Mouse (Mus musculus) forebrain, embryonic 12.5 days (tissue): ENCODE results near the gene Ankrd36. TPM values are rescaled to one million over a fixed set of nuclear protein-coding genes. Genes with fewer than 3 reads are reported as not detected.
"Not testable (repeated sequence)": the region's sequence is repeated elsewhere in the genome, so short reads cannot be mapped to it uniquely, and the experiment has no call there.

ENCODE experiments used
- ATAC-seq: fragments of 200-750 bp; cut with Nextera tagmentation; 2 replicates; pipeline ENCODE4 v1.8.0; 2017; ENCODE audit warnings: moderate TSS enrichment; ENCODE audit not compliant: low FRiP score
- H3K27ac ChIP-seq: fragments of 300-500 bp; sonication (generic); 2 replicates; pipeline ENCODE4 v1.5.1; 2016; ENCODE audit warnings: mild to moderate bottlenecking
- H3K27me3 ChIP-seq: fragments of 300-500 bp; sonication (generic); 2 replicates; pipeline ENCODE4 v1.6.1; 2016; ENCODE audit warnings: mild to moderate bottlenecking
- H3K36me3 ChIP-seq: fragments of 300-500 bp; sonication (generic); replicated peaks from 2 replicates; pipeline ENCODE4 v1.6.1; 2016; ENCODE audit warnings: mild to moderate bottlenecking
- H3K4me1 ChIP-seq: fragments of 300-500 bp; sonication (generic); 2 replicates; pipeline ENCODE4 v1.6.1; 2016
- H3K4me2 ChIP-seq: fragments of 300-500 bp; sonication (generic); 2 replicates; pipeline ENCODE4 v1.6.1; 2016; ENCODE audit warnings: mild to moderate bottlenecking, moderate library complexity
- H3K4me3 ChIP-seq: fragments of 300-500 bp; sonication (generic); replicated peaks from 2 replicates; pipeline ENCODE4 v1.5.1; 2016; ENCODE audit warnings: mild to moderate bottlenecking
- H3K9ac ChIP-seq: fragments of 300-500 bp; sonication (generic); 2 replicates; pipeline ENCODE4 v1.6.1; 2016; ENCODE audit warnings: mild to moderate bottlenecking
- H3K9me3 ChIP-seq: fragments of 300-500 bp; sonication (generic); 2 replicates; pipeline ENCODE4 v1.6.1; 2016
- WGBS: fragments of 180-500 bp; shearing (Covaris S2); methylation state at CpG from one replicate; pipeline ENCODE4 v1.1.7; 2016; 5-methylcytosine and 5-hydroxymethylcytosine counted together
- polyA plus RNA-seq: library from polyadenylated mRNA; unstranded; fragments of >200 nt; fragmentation: Nextera tagmentation; extraction: Ambion mirVana; gene quantifications from 2 replicates; pipeline ENCODE4 v1.2.1, GENCODE M21; 2016

Ankrd36 gene
- polyA plus RNA-seq, 1 experiment from 2014 or later = 0.33 TPM

DNA sequence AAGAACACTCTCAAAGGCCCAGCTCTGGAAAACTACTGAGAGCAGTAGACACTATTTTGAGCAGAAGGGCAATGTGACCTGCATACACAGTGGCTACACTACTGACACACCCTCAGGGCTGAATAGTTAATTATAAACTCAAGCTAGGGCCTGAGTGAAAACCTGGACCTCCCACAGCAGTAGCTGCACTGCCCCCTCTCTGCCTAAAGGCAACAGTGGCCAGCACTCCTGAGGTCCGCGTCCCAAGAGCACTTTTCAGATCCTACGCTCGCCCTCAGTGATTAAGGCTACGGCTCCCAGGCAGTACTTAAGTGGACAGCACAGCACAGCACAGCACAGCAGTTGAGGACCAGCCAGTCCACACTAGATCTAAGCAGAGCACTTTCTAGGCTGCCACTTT, 36.4 kb upstream of the Ankrd36 start:
- H3K27ac ChIP-seq = no peak overlapping the region
- no peaks in the 10 kb centered on the region for H3K4me1 ChIP-seq
- no peak overlapping the region for H3K4me3 ChIP-seq
- H3K36me3 ChIP-seq = peaks cover 71% of the 10 kb centered on the region
- H3K4me2 ChIP-seq = no peak overlapping the region
- no peaks in the 10 kb centered on the region for H3K9me3 ChIP-seq
- 83% methylated on average over 5 of the region's 5 CpGs for WGBS
- no peak for ATAC-seq
- H3K9ac ChIP-seq = no peak overlapping the region
- H3K27me3 ChIP-seq = no peaks in the 10 kb centered on the region

DNA sequence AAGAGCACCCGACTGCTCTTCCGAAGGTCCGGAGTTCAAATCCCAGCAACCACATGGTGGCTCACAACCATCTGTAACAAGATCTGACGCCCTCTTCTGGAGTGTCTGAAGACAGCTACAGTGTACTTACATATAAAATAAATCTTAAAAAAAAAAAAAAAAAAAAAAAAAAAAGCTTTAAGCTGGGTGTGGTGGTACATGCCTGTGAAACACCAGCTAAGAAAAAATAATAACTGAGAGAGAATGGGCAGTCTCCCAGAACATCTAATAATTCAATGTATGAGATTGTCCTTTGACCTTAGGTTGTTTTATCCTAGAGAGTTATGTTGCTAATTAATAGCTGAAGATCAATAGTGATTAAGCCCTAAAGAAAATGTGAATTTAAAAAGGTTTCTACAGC, 32.0 kb upstream of the Ankrd36 start:
- H3K27ac ChIP-seq, H3K4me2 ChIP-seq, ATAC-seq, H3K27me3 ChIP-seq, H3K9me3 ChIP-seq, H3K4me3 ChIP-seq, H3K9ac ChIP-seq: not testable (repeated sequence)
- Histone ChIP-seq H3K36me3 (peaks cover 43% of the 10 kb centered on the region), H3K4me1 (peaks cover 23% of the 10 kb centered on the region)
- WGBS = 92% methylated on average over 4 of the region's 4 CpGs

DNA sequence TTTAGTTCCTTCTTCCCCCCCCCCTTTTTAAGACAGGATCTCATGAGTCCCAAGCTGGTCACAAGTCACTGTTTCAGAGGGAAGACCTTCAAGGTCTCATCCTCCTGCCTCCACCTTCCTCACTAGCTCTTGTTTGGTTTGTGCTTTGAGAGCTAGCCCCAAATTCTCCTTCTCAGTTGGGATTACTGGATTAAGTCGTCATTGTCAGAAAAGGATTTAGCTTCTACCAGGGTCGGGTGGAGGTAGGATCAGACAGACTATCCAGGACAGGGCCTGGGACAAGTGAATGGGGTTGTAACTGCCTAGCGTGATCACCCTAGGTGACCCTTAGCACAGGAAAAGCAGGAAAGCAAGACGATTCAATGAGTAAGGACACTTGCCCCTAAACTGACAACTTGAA, 29.2 kb upstream of the Ankrd36 start:
- Histone ChIP-seq H3K27ac (no peak overlapping the region), H3K4me1 (peaks cover 23% of the 10 kb centered on the region), H3K9ac (no peak overlapping the region), H3K27me3 (no peaks in the 10 kb centered on the region), H3K9me3 (no peaks in the 10 kb centered on the region), H3K36me3 (peaks cover 16% of the 10 kb centered on the region; the same call in 1 of the 2 replicates), H3K4me2 (peak overlapping the region; percentile 81), H3K4me3 (peak overlapping the region; percentile 75)
- no peak for ATAC-seq
- 37% methylated on average over 4 of the region's 4 CpGs for WGBS

DNA sequence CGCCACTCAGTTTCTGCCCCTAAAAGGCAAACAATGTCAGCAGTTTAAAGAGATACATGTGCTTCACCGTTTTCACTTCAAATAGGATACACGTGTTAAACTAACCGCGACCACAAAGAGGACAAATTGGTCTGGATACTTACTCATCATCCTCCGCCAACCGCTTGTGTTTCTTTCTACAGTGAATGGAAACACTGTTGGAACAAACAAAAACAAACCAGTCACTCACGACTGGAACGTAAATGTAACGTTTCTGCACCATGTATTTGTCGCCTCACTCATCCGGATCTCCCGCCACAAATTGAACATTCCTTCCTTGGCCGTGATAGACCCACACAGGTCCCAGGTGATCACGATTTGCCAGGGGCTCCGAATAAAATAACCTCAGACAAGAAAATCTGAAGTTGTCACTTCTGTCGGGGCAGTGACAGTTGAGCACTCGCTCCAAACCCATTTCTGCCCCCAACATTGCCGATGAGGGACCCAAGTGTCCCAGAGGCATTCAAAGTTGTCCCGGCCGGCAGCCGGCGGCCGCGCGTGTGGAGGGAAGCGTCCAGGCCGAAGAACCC, 28.2 kb upstream of the Ankrd36 start:
- Histone ChIP-seq H3K9ac (peak overlapping the region; percentile 78), H3K4me1 (peaks cover 23% of the 10 kb centered on the region), H3K4me2 (peak overlapping the region; percentile 81), H3K27me3 (no peaks in the 10 kb centered on the region), H3K27ac (peak overlapping the region; percentile 65; the same call in 1 of the 2 replicates), H3K9me3 (no peaks in the 10 kb centered on the region), H3K36me3 (peaks cover 16% of the 10 kb centered on the region; the same call in 1 of the 2 replicates), H3K4me3 (peak overlapping the region; percentile 75)
- peak; percentile 7; the same call in 1 of the 2 replicates for ATAC-seq
- 4% methylated on average over 28 of the region's 28 CpGs for WGBS

DNA sequence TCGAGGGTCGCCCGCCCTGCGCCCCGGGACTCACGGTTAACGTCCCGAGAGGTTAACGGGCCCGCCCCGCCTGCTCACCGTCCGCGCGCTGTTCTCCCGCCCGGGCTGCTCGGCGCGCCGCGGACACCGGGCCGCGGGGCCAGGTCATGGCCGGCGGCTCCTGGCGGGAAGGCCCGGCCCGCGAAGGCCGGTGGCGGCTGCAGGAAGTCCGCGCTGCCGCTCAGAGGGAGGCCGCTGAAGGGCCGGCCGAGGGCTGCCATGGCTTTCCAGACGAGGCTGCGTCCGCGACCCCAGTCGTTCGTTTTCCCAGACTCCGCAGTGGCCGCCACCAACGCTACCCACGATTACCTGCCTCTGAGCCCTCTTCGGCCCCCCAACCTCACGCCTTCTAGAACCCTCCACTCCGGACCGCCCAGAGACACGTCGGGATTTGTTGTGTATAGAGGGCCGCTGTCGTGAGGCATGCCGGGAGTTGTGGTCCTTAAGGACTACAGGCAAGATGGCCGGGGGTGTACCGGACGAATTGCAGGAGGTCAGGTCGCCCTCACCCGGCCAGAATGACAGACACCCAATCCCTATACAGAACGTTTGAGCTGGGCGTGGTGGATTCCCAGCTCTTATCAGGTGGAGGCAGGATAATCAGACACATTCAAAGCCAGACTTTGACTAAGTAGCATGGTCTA, 27.5 kb upstream of the Ankrd36 start, which contains the start of gene Ccdc117:
Ccdc117 (minus strand) TSS at position 389 of the 683 bp plus-strand sequence.
- H3K9ac ChIP-seq = peak within 1 kb of the TSS; percentile 78
- no peaks in the 10 kb centered on the region for H3K9me3 ChIP-seq

DNA sequence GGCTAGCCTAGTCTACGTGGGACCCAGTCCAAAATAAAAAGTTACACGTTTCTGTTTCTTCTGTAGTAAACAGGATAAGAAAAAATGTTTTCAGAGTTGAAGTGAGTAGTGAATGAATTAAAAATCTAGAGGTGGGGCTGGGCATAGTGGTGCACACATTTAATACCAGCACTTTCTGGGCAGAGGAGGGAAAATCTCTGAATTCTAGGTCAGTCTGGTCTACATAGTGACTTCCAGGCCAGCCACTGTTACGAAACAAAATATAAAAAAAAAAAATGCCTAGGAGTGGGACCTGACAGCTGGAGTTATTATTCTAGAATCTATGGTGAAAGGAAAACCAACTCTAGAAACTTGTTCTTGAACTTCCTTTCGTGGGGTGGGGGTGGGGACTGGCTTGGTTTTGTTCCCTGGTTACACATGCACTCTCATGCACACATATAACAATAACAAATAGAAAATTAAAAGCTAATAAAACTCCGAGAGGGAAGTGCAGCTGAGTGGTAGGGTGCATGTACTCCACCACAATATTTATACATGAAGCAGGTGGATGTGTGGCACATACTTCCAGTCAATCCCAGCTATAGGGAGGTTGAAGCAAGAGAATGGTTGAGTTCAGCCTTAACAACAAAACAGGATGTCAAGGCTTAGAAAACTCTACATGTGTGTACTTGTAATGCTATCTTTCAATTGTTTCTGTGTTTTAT, 26.9 kb upstream of the Ankrd36 start:
- H3K4me3 ChIP-seq = peak overlapping the region; percentile 75
- no peaks in the 10 kb centered on the region for H3K27me3 ChIP-seq
- no peak for ATAC-seq
- H3K9ac ChIP-seq = no peak overlapping the region
- WGBS = 54% methylated on average over 5 of the region's 5 CpGs
- H3K4me2 ChIP-seq = peak overlapping the region; percentile 81
- peaks cover 23% of the 10 kb centered on the region for H3K4me1 ChIP-seq
- no peaks in the 10 kb centered on the region for H3K9me3 ChIP-seq
- peaks cover 16% of the 10 kb centered on the region; the same call in 1 of the 2 replicates for H3K36me3 ChIP-seq
- H3K27ac ChIP-seq = no peak overlapping the region

More for the DNA sequence above, 27.5 kb upstream of the Ankrd36 start, which contains the start of gene Ccdc117:
- Histone ChIP-seq H3K27ac (peak within 1 kb of the TSS; percentile 65), H3K27me3 (no peaks in the 10 kb centered on the region), H3K36me3 (peaks cover 16% of the 10 kb centered on the region; the same call in 1 of the 2 replicates), H3K4me3 (peak within 1 kb of the TSS; percentile 75), H3K4me1 (peaks cover 23% of the 10 kb centered on the region), H3K4me2 (peak within 1 kb of the TSS; percentile 81)
- under 1% methylated on average over 65 of the region's 65 CpGs for WGBS
- peak; percentile 98 for ATAC-seq

DNA sequence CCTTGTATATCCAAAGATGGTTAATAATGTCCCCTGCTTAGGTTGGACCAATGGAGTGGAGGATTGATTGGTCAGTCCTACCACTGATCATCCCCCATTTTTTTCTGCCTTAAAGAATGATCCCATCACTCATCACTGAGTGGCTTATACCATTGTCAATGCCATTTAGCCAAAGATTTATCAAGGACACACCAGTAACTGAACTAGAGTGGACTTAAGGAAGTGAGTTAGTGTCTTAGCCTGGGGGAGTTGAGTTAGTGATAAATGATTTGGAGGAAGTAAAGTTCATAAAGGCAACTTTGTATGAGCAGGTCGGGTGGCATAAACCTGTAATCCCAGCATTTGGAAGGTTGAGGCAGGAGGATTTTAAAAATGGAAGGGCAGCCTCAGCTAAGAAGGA, 26.2 kb upstream of the Ankrd36 start:
- no peaks in the 10 kb centered on the region for H3K9me3 ChIP-seq
- ATAC-seq = no peak
- no peak overlapping the region for H3K4me3 ChIP-seq
- WGBS = 84% methylated on average over 1 of the region's 1 CpGs
- no peak overlapping the region for H3K27ac ChIP-seq
- no peak overlapping the region for H3K4me2 ChIP-seq
- H3K4me1 ChIP-seq = peaks cover 22% of the 10 kb centered on the region
- no peaks in the 10 kb centered on the region for H3K27me3 ChIP-seq
- peaks cover 12% of the 10 kb centered on the region; the same call in 1 of the 2 replicates for H3K36me3 ChIP-seq
- no peak overlapping the region for H3K9ac ChIP-seq

DNA sequence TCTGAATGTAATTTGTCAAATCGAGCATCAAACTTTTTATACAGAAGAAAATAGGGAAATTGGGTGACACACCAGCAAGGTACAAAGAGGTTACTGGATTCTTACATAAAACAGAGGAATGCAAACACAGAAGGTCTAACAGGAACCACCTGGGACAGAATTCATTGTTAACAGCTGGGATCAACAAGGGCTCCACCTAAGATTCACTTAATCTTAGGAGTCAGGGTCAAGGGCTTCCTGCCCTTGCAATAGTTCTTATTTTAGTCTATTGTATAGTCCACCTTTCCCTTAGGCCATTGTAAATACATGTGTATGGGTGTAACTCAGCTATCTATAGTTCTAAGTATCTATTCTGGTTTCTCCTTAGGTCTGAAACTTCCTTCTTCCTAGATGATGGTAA, 24.8 kb upstream of the Ankrd36 start:
- not testable (repeated sequence) for H3K27me3 ChIP-seq, H3K9ac ChIP-seq, H3K4me3 ChIP-seq, H3K36me3 ChIP-seq, H3K4me2 ChIP-seq, H3K27ac ChIP-seq, ATAC-seq, H3K9me3 ChIP-seq
- peaks cover 13% of the 10 kb centered on the region for H3K4me1 ChIP-seq
- WGBS = 67% methylated on average over 1 of the region's 1 CpGs

DNA sequence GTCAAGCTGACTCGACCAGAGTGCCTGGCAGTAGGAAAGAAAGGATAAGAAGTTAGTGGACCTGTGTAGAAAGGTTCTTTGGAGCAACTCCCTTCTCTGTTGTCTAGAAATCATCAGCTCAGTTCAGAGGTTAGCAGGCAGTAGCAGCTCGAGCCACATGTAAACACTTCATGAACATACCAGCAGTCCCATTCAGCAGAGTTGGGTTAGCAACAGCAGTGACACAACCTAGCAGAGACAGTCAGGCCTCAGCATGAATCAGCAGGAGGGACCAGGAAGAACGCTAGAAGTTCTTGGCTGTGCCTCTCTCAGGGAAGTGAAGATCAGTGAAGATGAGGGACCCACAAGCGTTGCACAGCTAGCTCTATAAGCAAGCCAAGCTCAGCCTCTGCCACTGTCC, 24.0 kb upstream of the Ankrd36 start:
- WGBS = 79% methylated on average over 4 of the region's 4 CpGs

DNA sequence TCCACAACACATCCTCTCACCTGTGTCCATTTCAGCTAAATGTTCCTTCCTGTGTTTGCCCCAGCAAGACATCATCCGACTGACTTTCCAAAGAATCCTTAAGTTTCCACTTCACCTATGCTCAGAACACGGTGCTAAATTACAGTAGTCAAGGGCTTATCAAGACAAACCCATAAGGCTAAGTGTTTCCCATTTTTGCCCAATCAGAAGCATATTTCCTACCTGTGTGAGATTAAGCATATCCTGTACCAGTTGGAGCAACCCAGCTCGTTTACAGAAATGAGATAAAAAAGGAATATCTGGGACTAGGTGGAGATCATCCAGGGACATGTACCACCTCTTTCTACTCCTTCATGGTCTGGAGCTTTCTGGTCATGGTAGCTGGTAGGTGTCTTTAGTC, 22.8 kb upstream of the Ankrd36 start:
- Histone ChIP-seq H3K36me3 (no peaks in the 10 kb centered on the region), H3K27me3 (no peaks in the 10 kb centered on the region), H3K27ac (no peak overlapping the region), H3K9ac (no peak overlapping the region), H3K4me1 (no peaks in the 10 kb centered on the region), H3K9me3 (no peaks in the 10 kb centered on the region), H3K4me2 (no peak overlapping the region), H3K4me3 (no peak overlapping the region)
- no peak for ATAC-seq
- 88% methylated on average over 3 of the region's 3 CpGs for WGBS

More for the DNA sequence above, 24.0 kb upstream of the Ankrd36 start:
- H3K27me3 ChIP-seq = no peaks in the 10 kb centered on the region
- H3K4me2 ChIP-seq = no peak overlapping the region
- H3K4me3 ChIP-seq = no peak overlapping the region
- H3K9ac ChIP-seq = no peak overlapping the region
- no peaks in the 10 kb centered on the region for H3K36me3 ChIP-seq
- no peak overlapping the region for H3K27ac ChIP-seq
- ATAC-seq = no peak
- H3K9me3 ChIP-seq = no peaks in the 10 kb centered on the region
- H3K4me1 ChIP-seq = peaks cover 10% of the 10 kb centered on the region

DNA sequence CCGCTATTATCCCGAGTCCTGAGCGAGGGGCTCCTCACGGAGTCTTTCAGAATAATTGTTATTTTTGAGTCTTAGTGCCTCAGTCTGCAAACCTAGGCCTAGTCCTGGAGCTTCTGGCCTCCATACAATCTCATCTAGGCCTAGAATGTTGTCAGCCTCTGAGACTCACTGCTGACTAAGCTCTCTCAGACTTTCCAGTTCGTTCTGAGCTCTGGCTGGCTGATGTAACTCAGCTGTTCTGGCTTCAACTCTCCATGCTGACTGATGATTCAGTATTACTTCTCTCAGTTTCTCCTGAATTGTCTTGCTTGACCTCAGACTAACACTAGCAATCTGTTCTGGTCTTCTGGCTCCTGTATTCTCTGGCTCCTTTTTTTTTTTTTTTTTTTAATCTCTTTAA, 18.1 kb upstream of the Ankrd36 start:
- ATAC-seq = no peak
- Histone ChIP-seq H3K36me3 (no peaks in the 10 kb centered on the region), H3K4me3 (no peak overlapping the region), H3K27me3 (no peaks in the 10 kb centered on the region), H3K27ac (no peak overlapping the region), H3K9ac (no peak overlapping the region), H3K9me3 (no peaks in the 10 kb centered on the region), H3K4me1 (no peaks in the 10 kb centered on the region), H3K4me2 (no peak overlapping the region)
- WGBS = 86% methylated on average over 5 of the region's 5 CpGs

DNA sequence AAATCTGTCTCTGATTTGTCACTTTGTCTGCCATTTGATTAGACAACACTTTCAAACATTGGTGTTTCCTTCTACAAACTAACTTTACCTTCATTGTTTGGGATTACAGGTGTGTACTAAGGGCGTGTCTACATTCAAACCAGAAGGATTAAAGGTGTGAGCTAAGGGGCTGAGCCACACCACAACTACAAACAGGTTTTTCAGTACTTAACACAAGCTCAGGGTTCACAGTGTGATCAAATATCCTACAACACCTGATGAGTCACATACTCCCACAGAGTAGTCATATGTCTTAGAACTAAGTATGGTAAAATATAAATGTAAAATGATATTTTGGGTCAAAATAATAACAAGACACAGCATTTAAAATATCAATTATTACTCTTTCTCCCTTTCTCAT, 17.6 kb upstream of the Ankrd36 start:
- WGBS = 66% methylated on average over 1 of the region's 1 CpGs

More for the DNA sequence above, 17.6 kb upstream of the Ankrd36 start:
- ATAC-seq = no peak
- Histone ChIP-seq H3K4me2 (no peak overlapping the region), H3K9ac (no peak overlapping the region), H3K4me3 (no peak overlapping the region), H3K9me3 (no peaks in the 10 kb centered on the region), H3K27me3 (no peaks in the 10 kb centered on the region), H3K36me3 (no peaks in the 10 kb centered on the region), H3K4me1 (no peaks in the 10 kb centered on the region), H3K27ac (no peak overlapping the region)
